Mouse (Mus musculus) testis, adult 2 months (tissue): ENCODE data around the gene Rps3a1. TPM values are rescaled to one million over a fixed set of nuclear protein-coding genes. Genes with fewer than 3 reads are reported as not detected.

Experiments
- H3K27ac ChIP-seq: fragments of 200-500 bp; 2 replicates; pipeline ENCODE4 v1.5.1; 2012; ENCODE audit warnings: low read depth, low read length; ENCODE audit not compliant: control insufficient read depth, insufficient read depth
- H3K27me3 ChIP-seq: fragments of 200-500 bp; 2 replicates; pipeline ENCODE4 v1.6.1; 2012; ENCODE audit warnings: mild to moderate bottlenecking, low read length, moderate library complexity; ENCODE audit not compliant: control insufficient read depth, insufficient read depth
- H3K36me3 ChIP-seq: fragments of 200-500 bp; 2 replicates; pipeline ENCODE4 v1.6.1; 2012; ENCODE audit warnings: mild to moderate bottlenecking, low read length; ENCODE audit not compliant: control insufficient read depth, insufficient read depth
- H3K4me1 ChIP-seq: fragments of 200-500 bp; 2 replicates; pipeline ENCODE4 v1.6.1; 2012; ENCODE audit warnings: low read length; ENCODE audit not compliant: control insufficient read depth, insufficient read depth
- H3K4me3 ChIP-seq: fragments of 200-500 bp; 2 replicates; pipeline ENCODE4 v1.5.1; 2012; ENCODE audit warnings: low read depth, mild to moderate bottlenecking, low read length, moderate library complexity, mixed read lengths; ENCODE audit not compliant: control insufficient read depth
- CTCF ChIP-seq: fragments of 200-500 bp; IDR thresholded peaks from 2 replicates; pipeline ENCODE4 v1.5.1; 2012; ENCODE audit warnings: low read depth, mild to moderate bottlenecking, inconsistent platforms, low read length, moderate library complexity; ENCODE audit not compliant: control insufficient read depth, insufficient read depth, insufficient replicate concordance
- POLR2A ChIP-seq: fragments of 200-500 bp; IDR thresholded peaks from 2 replicates; pipeline ENCODE4 v1.6.1; 2012; ENCODE audit warnings: low read depth, mild to moderate bottlenecking, inconsistent platforms, low read length, moderate library complexity; ENCODE audit not compliant: control insufficient read depth
- polyA plus RNA-seq: library from polyadenylated mRNA; depleted of rRNA; stranded (reverse); fragments of >200 nt; gene quantifications from 2 replicates; pipeline ENCODE4 v1.2.3, GENCODE M21; 2012

Gene Rps3a1
- polyA plus RNA-seq, 1 experiment: 89.9 TPM

- no peak overlapping the region for H3K27ac ChIP-seq
- no peak for TF ChIP-seq POLR2A
- H3K4me1 ChIP-seq: no peaks in the 10 kb centered on the region
- H3K36me3 ChIP-seq: no peaks in the 10 kb centered on the region
- no peak overlapping the region for H3K4me3 ChIP-seq
- no peaks in the 10 kb centered on the region for H3K27me3 ChIP-seq
Measured at GRCm38 (mm10) chr3:86134939-86135638, 7.4 kb downstream of the Rps3a1 start.

- no peaks in the 10 kb centered on the region for H3K4me1 ChIP-seq
- H3K4me3 ChIP-seq: no peak overlapping the region
- no peaks in the 10 kb centered on the region for H3K36me3 ChIP-seq
- no peaks in the 10 kb centered on the region for H3K27me3 ChIP-seq
- TF ChIP-seq POLR2A: no peak
- TF ChIP-seq CTCF: no peak
- H3K27ac ChIP-seq: no peak overlapping the region
Measured at GRCm38 (mm10) chr3:86129757-86130156, 12.7 kb downstream of the Rps3a1 start.

GRCm38 (mm10) chr3:86123251-86123746 is 19.2 kb downstream of the Rps3a1 start:
- Histone ChIP-seq H3K27ac (no peak overlapping the region), H3K36me3 (no peaks in the 10 kb centered on the region), H3K4me1 (no peaks in the 10 kb centered on the region), H3K4me3 (no peak overlapping the region), H3K27me3 (no peaks in the 10 kb centered on the region)
- TF ChIP-seq CTCF (no peak), POLR2A (no peak)

DNA sequence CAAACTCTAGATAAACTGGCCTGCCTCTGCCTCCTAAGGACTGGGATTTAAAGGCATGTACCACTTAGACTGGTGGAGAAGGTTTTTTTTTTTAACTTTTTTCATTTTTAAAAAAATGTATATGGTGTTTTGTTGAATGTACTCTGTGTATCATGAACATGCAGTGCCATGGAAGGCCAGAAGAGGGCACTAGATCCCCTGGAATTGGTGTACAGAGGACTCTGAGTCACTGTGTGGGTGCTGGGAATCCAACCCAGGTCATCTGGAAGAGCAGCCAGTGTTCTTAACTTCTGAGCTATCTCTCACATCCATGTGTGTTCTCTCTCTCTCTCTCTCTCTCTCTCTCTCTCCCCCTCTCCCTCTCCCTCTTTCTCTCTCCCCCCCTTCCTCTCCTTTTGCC is 20.3 kb downstream of the Rps3a1 start:
- Histone ChIP-seq H3K27ac (no peak overlapping the region), H3K4me3 (no peak overlapping the region), H3K36me3 (no peaks in the 10 kb centered on the region), H3K4me1 (no peaks in the 10 kb centered on the region), H3K27me3 (no peaks in the 10 kb centered on the region)
- TF ChIP-seq POLR2A: no peak
- TF ChIP-seq CTCF: peak; percentile 38; the same call in 1 of the 2 replicates

DNA sequence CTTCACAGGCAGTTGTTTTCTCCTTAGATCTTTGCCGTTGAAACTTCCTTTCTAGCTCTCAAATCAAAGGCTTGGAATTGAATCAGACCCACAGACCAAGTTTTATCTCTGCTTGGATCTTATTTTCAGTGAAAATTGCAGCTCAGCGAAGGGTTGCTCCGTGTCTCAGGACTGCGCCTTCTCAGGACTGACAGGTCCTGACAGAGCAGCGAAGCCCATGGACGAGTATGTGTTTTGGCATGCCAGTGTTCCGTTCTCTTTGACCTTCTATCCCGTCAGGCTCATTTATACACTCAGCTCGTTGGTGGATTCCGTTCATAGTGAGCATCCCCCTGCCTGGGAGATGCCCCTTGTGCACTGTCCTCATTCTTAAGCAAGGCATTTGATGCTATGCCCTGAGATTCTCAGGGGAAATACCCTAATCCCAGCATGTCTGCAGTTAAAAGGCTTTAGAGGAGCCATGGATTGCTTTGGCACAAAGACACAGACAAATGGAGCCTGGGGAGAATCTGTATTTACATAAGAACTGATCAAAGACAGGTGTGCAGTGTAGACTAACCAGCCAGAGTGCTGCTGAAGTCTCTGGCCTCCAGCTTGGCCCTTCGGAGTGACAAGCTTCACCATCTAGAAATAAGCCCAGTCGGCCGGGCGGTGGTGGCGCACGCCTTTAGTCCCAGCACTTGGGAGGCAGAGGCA is 23.1 kb downstream of the Rps3a1 start:
- no peak overlapping the region for H3K27ac ChIP-seq
- H3K27me3 ChIP-seq: no peaks in the 10 kb centered on the region
- H3K4me1 ChIP-seq: no peaks in the 10 kb centered on the region
- H3K4me3 ChIP-seq: no peak overlapping the region
- no peak for TF ChIP-seq POLR2A
- TF ChIP-seq CTCF: no peak
- no peaks in the 10 kb centered on the region for H3K36me3 ChIP-seq

DNA sequence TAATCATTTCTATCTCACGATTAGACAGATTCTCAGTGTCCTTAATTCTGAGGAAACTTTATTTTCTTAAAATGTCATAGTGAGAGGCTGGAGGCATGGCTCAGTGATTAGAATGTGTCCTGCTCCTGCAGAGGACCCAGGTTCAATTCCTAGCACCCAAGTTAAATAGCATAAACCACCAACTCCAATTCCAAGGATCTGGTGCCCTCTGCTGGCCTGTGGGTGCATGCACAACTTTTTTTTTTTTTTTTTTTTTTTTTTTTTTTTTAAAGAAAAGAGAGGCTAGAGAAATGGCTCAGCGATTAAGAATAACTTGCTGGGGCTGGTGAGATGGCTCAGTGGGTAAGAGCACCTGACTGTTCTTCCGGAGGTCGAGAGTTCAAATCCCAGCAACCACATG is 25.6 kb downstream of the Rps3a1 start:
- TF ChIP-seq CTCF (peak; percentile 21; the same call in 1 of the 2 replicates), POLR2A (no peak)
- Histone ChIP-seq H3K36me3 (no peaks in the 10 kb centered on the region), H3K4me1 (no peaks in the 10 kb centered on the region), H3K27ac (no peak overlapping the region), H3K4me3 (no peak overlapping the region), H3K27me3 (no peaks in the 10 kb centered on the region)

DNA sequence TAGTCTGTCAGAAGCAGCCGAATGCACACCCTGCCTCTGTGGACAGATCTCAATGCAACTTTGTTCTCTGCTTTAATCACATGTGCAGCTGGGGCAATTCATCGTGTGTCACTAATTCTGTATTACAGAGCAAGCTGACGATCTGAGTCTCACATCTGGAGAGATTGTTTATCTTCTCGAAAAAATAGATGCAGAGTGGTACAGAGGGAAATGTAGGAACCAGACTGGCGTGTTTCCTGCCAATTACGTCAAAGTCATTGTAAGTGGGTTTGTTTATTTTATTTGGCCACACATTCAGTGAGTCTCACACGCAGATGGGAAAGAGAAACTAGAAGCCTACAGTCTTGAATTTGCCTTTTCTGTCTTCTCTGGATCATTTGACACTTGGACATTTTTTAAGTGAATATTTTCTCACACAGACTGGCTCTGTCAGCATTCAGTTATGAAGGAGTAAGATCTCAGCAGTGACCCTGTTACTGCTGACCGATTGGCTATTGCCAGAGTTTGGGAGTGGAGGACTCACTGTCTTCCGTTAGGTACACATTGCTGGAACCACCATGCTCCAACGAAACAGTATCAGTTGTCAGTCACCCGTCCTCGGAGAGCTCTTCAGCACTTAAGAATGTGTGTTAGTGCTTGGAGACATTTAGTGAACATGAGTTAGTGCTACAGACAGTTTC is 27.7 kb downstream of the Rps3a1 start:
- TF ChIP-seq POLR2A (no peak), CTCF (no peak)
- Histone ChIP-seq H3K36me3 (no peaks in the 10 kb centered on the region), H3K27ac (no peak overlapping the region), H3K4me3 (no peak overlapping the region), H3K4me1 (no peaks in the 10 kb centered on the region), H3K27me3 (no peaks in the 10 kb centered on the region)
